Mouse (Mus musculus): ENCODE measurements around the gene Sel1l. TPM values are rescaled to one million over a fixed set of nuclear protein-coding genes. Genes with fewer than 3 reads are reported as not detected.

Gene Sel1l
- polyA plus RNA-seq, 1 experiment, result 25.3 TPM

- no peak for DNase-seq (ENCODE audit: low read depth in 1 of 2, low spot score in 2 of 2)
- H3K4me1 ChIP-seq (ENCODE audit: control insufficient read depth, insufficient read depth, insufficient read length), result no peaks in the 10 kb centered on the region
- no peak overlapping the region for H3K4me3 ChIP-seq (ENCODE audit: extremely low read depth, insufficient read depth, insufficient read length)
- no peaks in the 10 kb centered on the region for H3K27me3 ChIP-seq (ENCODE audit: control insufficient read depth, insufficient read depth, low read length)
- WGBS, result 57% methylated on average over 10 of the region's 10 CpGs
- no peaks in the 10 kb centered on the region for H3K36me3 ChIP-seq (ENCODE audit: control insufficient read depth, insufficient read depth, low read length)
- no peak overlapping the region for H3K27ac ChIP-seq (ENCODE audit: insufficient read depth, low read length)
- TF ChIP-seq POLR2A (IDR thresholded peaks at IDR 0.05; ENCODE audit: low read depth, low read length) (no peak), CTCF (IDR thresholded peaks at IDR 0.05; ENCODE audit: extremely low read depth, insufficient read depth, insufficient read length, insufficient replicate concordance) (no peak)
Measured at GRCm38 (mm10) chr12:91786355-91786754, 62.6 kb downstream of the Sel1l start.

- TF ChIP-seq CTCF (IDR thresholded peaks at IDR 0.05; ENCODE audit: extremely low read depth, insufficient read depth, insufficient read length, insufficient replicate concordance) (no peak), POLR2A (IDR thresholded peaks at IDR 0.05; ENCODE audit: low read depth, low read length) (no peak)
- Histone ChIP-seq H3K4me1 (ENCODE audit: control insufficient read depth, insufficient read depth, insufficient read length) (peaks cover 8% of the 10 kb centered on the region), H3K4me3 (ENCODE audit: extremely low read depth, insufficient read depth, insufficient read length) (no peak overlapping the region), H3K27me3 (ENCODE audit: control insufficient read depth, insufficient read depth, low read length) (peaks cover 14% of the 10 kb centered on the region), H3K36me3 (ENCODE audit: control insufficient read depth, insufficient read depth, low read length) (no peaks in the 10 kb centered on the region), H3K27ac (ENCODE audit: insufficient read depth, low read length) (no peak overlapping the region)
- WGBS, result 93% methylated on average over 5 of the region's 5 CpGs
- DNase-seq (ENCODE audit: low read depth in 1 of 2, low spot score in 2 of 2), result no peak
Measured at GRCm38 (mm10) chr12:91781432-91781831, 67.5 kb downstream of the Sel1l start.

- no peak overlapping the region for H3K4me3 ChIP-seq (ENCODE audit: extremely low read depth, insufficient read depth, insufficient read length)
- no peak overlapping the region for H3K27ac ChIP-seq (ENCODE audit: insufficient read depth, low read length)
- TF ChIP-seq CTCF (IDR thresholded peaks at IDR 0.05; ENCODE audit: extremely low read depth, insufficient read depth, insufficient read length, insufficient replicate concordance) (no peak), POLR2A (IDR thresholded peaks at IDR 0.05; ENCODE audit: low read depth, low read length) (no peak)
- H3K27me3 ChIP-seq (ENCODE audit: control insufficient read depth, insufficient read depth, low read length), result peaks cover 14% of the 10 kb centered on the region
- H3K4me1 ChIP-seq (ENCODE audit: control insufficient read depth, insufficient read depth, insufficient read length), result peaks cover 8% of the 10 kb centered on the region
- DNase-seq (ENCODE audit: low read depth in 1 of 2, low spot score in 2 of 2), result no peak
- WGBS, result 89% methylated on average over 3 of the region's 3 CpGs
- H3K36me3 ChIP-seq (ENCODE audit: control insufficient read depth, insufficient read depth, low read length), result no peaks in the 10 kb centered on the region
Measured at GRCm38 (mm10) chr12:91780531-91780930, 68.4 kb downstream of the Sel1l start.

- Histone ChIP-seq H3K4me3 (ENCODE audit: extremely low read depth, insufficient read depth, insufficient read length) (peak overlapping the region; percentile 61), H3K4me1 (ENCODE audit: control insufficient read depth, insufficient read depth, insufficient read length) (peaks cover 8% of the 10 kb centered on the region), H3K36me3 (ENCODE audit: control insufficient read depth, insufficient read depth, low read length) (no peaks in the 10 kb centered on the region), H3K27ac (ENCODE audit: insufficient read depth, low read length) (0 out of 2 replicates have a peak overlapping the region, but pooled peaks have one; percentile 4), H3K27me3 (ENCODE audit: control insufficient read depth, insufficient read depth, low read length) (peaks cover 14% of the 10 kb centered on the region)
- peak in 1 of 2 experiments; percentile 54 for DNase-seq (ENCODE audit: low read depth in 1 of 2, low spot score in 2 of 2)
- TF ChIP-seq POLR2A (IDR thresholded peaks at IDR 0.05; ENCODE audit: low read depth, low read length), result no peak
- TF ChIP-seq CTCF (IDR thresholded peaks at IDR 0.05; ENCODE audit: extremely low read depth, insufficient read depth, insufficient read length, insufficient replicate concordance), result no peak
- WGBS, result 3% methylated on average over 35 of the region's 35 CpGs
Measured at GRCm38 (mm10) chr12:91779004-91779365, 70.0 kb downstream of the Sel1l start.

- H3K4me1 ChIP-seq (ENCODE audit: control insufficient read depth, insufficient read depth, insufficient read length), result peaks cover 8% of the 10 kb centered on the region
- peaks cover 14% of the 10 kb centered on the region for H3K27me3 ChIP-seq (ENCODE audit: control insufficient read depth, insufficient read depth, low read length)
- WGBS, result 4% methylated on average over 50 of the region's 51 CpGs
- no peaks in the 10 kb centered on the region for H3K36me3 ChIP-seq (ENCODE audit: control insufficient read depth, insufficient read depth, low read length)
- no peak for TF ChIP-seq POLR2A (IDR thresholded peaks at IDR 0.05; ENCODE audit: low read depth, low read length)
- TF ChIP-seq CTCF (IDR thresholded peaks at IDR 0.05; ENCODE audit: extremely low read depth, insufficient read depth, insufficient read length, insufficient replicate concordance), result no peak
- H3K4me3 ChIP-seq (ENCODE audit: extremely low read depth, insufficient read depth, insufficient read length), result peak overlapping the region; percentile 61
- no peak for DNase-seq (ENCODE audit: low read depth in 1 of 2, low spot score in 2 of 2)
- H3K27ac ChIP-seq (ENCODE audit: insufficient read depth, low read length), result peak overlapping the region; percentile 4; the same call in 1 of the 2 replicates
Measured at GRCm38 (mm10) chr12:91778211-91779003, 70.5 kb downstream of the Sel1l start.

- no peak for DNase-seq (ENCODE audit: low read depth in 1 of 2, low spot score in 2 of 2)
- 75% methylated on average over 5 of the region's 5 CpGs for WGBS
- no peak overlapping the region for H3K4me3 ChIP-seq (ENCODE audit: extremely low read depth, insufficient read depth, insufficient read length)
- no peaks in the 10 kb centered on the region for H3K36me3 ChIP-seq (ENCODE audit: control insufficient read depth, insufficient read depth, low read length)
- peaks cover 8% of the 10 kb centered on the region for H3K4me1 ChIP-seq (ENCODE audit: control insufficient read depth, insufficient read depth, insufficient read length)
- H3K27ac ChIP-seq (ENCODE audit: insufficient read depth, low read length), result no peak overlapping the region
- H3K27me3 ChIP-seq (ENCODE audit: control insufficient read depth, insufficient read depth, low read length), result peaks cover 14% of the 10 kb centered on the region
- TF ChIP-seq POLR2A (IDR thresholded peaks at IDR 0.05; ENCODE audit: low read depth, low read length) (no peak), CTCF (IDR thresholded peaks at IDR 0.05; ENCODE audit: extremely low read depth, insufficient read depth, insufficient read length, insufficient replicate concordance) (no peak)
Measured at GRCm38 (mm10) chr12:91776342-91776741, 72.6 kb downstream of the Sel1l start.

- Histone ChIP-seq H3K27ac (ENCODE audit: insufficient read depth, low read length) (no peak overlapping the region), H3K36me3 (ENCODE audit: control insufficient read depth, insufficient read depth, low read length) (no peaks in the 10 kb centered on the region), H3K27me3 (ENCODE audit: control insufficient read depth, insufficient read depth, low read length) (peaks cover 14% of the 10 kb centered on the region), H3K4me1 (ENCODE audit: control insufficient read depth, insufficient read depth, insufficient read length) (peaks cover 8% of the 10 kb centered on the region), H3K4me3 (ENCODE audit: extremely low read depth, insufficient read depth, insufficient read length) (no peak overlapping the region)
- DNase-seq (ENCODE audit: low read depth in 1 of 2, low spot score in 2 of 2), result no peak
- TF ChIP-seq POLR2A (IDR thresholded peaks at IDR 0.05; ENCODE audit: low read depth, low read length) (no peak), CTCF (IDR thresholded peaks at IDR 0.05; ENCODE audit: extremely low read depth, insufficient read depth, insufficient read length, insufficient replicate concordance) (no peak)
- 55% methylated on average over 8 of the region's 8 CpGs for WGBS
Measured at GRCm38 (mm10) chr12:91774811-91775284, 74.1 kb downstream of the Sel1l start.

Data from spleen, adult 2 months (tissue).